Mouse (Mus musculus): ENCODE measurements around the gene Plk1.

GRCm38 (mm10) chr7:122132497-122133337 is 26.5 kb upstream of the Plk1 start, which contains the start of the genes Palb2 and Dctn5:
- TF ChIP-seq POLR2A (IDR thresholded peaks at IDR 0.05; ENCODE audit: low read depth, low read length) = peak; percentile 63
- no peak for TF ChIP-seq CTCF (IDR thresholded peaks at IDR 0.05; ENCODE audit: extremely low read depth, insufficient read length, insufficient replicate concordance, low read depth, low read length)
